Mouse (Mus musculus) CH12.LX (cell line): ENCODE data around the gene Aldh3b2. TPM values are rescaled to one million over a fixed set of nuclear protein-coding genes. Genes with fewer than 3 reads are reported as not detected.

Experiments
- DNase-seq: peaks from one replicate; pipeline ENCODE4 v3.0.0-alpha.2; 2013; ENCODE audit errors: extremely low read depth
- H3K27ac ChIP-seq: 2 replicates; pipeline ENCODE4 v1.5.1; 2012; ENCODE audit warnings: low read depth, mild to moderate bottlenecking, control low read depth, moderate library complexity; ENCODE audit not compliant: insufficient read depth
- H3K27me3 ChIP-seq: replicated peaks from 2 replicates; pipeline ENCODE3; 2012; ENCODE audit warnings: inconsistent platforms
- H3K36me3 ChIP-seq, 2 experiments: replicated peaks in 1 of 2; 2 replicates each; pipeline versions ENCODE3 to v1.6.1; 2012; ENCODE audit warnings: inconsistent platforms in 1 of 2, low read length in 1 of 2, mild to moderate bottlenecking in 1 of 2, mixed read lengths in 1 of 2, moderate library complexity in 1 of 2; ENCODE audit not compliant: control insufficient read depth in 1 of 2, insufficient read depth in 1 of 2
- H3K4me1 ChIP-seq, 2 experiments: 2 replicates each; pipeline ENCODE4 v1.6.1; 2012; ENCODE audit warnings: inconsistent platforms in 1 of 2, moderate library complexity in 1 of 2; ENCODE audit not compliant: insufficient read depth in 2 of 2, control insufficient read depth in 1 of 2
- H3K4me2 ChIP-seq: 2 replicates; pipeline ENCODE4 v1.6.1; 2012; ENCODE audit warnings: low read depth, mild to moderate bottlenecking, control low read depth; ENCODE audit not compliant: poor library complexity, insufficient read depth, severe bottlenecking
- H3K4me3 ChIP-seq, 3 experiments: fragments of 150-350 bp in 1 of 3; sonication (generic) in 1 of 3; replicated peaks in 1 of 3; 2 replicates each; pipeline versions ENCODE3 to v1.5.1; 2011 to 2012; ENCODE audit warnings: low read depth in 2 of 3, low read length in 2 of 3, mild to moderate bottlenecking in 2 of 3, moderate library complexity in 2 of 3, control low read depth in 1 of 3, improper control_type of control experiment in 1 of 3, inconsistent platforms in 1 of 3, mixed read lengths in 1 of 3; ENCODE audit not compliant: poor library complexity in 1 of 3
- H3K79me2 ChIP-seq: replicated peaks from 2 replicates; pipeline ENCODE4 v1.6.1; 2012; ENCODE audit warnings: mild to moderate bottlenecking, moderate library complexity; ENCODE audit not compliant: control insufficient read depth, poor library complexity, insufficient read depth, severe bottlenecking; ENCODE audit errors: extremely low read depth
- H3K9ac ChIP-seq: 2 replicates; pipeline ENCODE4 v1.6.1; 2012; ENCODE audit warnings: low read depth, mild to moderate bottlenecking, control low read depth, moderate library complexity; ENCODE audit not compliant: insufficient read depth
- H3K9me3 ChIP-seq: replicated peaks from 2 replicates; pipeline ENCODE3; 2012; ENCODE audit warnings: low read length, inconsistent platforms, mixed read lengths
- CTCF ChIP-seq, 2 experiments: IDR thresholded peaks in 1 of 2; conservative IDR thresholded peaks in 1 of 2; 2 replicates each; pipeline ENCODE4 v1.5.1; 2011 to 2012; ENCODE audit warnings: low read depth in 2 of 2, low read length in 2 of 2, improper control_type of control experiment in 1 of 2, inconsistent platforms in 1 of 2, mild to moderate bottlenecking in 1 of 2, moderate library complexity in 1 of 2
- ELF1 ChIP-seq: IDR thresholded peaks from 2 replicates; pipeline ENCODE4 v1.6.1; 2014; ENCODE audit warnings: low read depth, mild to moderate bottlenecking, inconsistent platforms, low read length, improper control_type of control experiment
- ETS1 ChIP-seq: conservative IDR thresholded peaks from 2 replicates; pipeline ENCODE4 v1.6.1; 2012; ENCODE audit warnings: low read depth, mild to moderate bottlenecking, inconsistent platforms, low read length, improper control_type of control experiment, moderate library complexity
- GABPA ChIP-seq: IDR thresholded peaks from 2 replicates; pipeline ENCODE4 v1.6.1; 2012; ENCODE audit warnings: low read depth, low read length, improper control_type of control experiment, inconsistent platforms; ENCODE audit not compliant: insufficient replicate concordance
- HCFC1 ChIP-seq: IDR thresholded peaks from 2 replicates; pipeline ENCODE4 v1.6.1; 2012; ENCODE audit warnings: low read depth, mild to moderate bottlenecking, inconsistent platforms, low read length, improper control_type of control experiment
- IRF4 ChIP-seq: IDR thresholded peaks from 2 replicates; pipeline ENCODE4 v1.6.1; 2014; ENCODE audit warnings: low read depth, mild to moderate bottlenecking, inconsistent platforms, low read length, improper control_type of control experiment
- JUN ChIP-seq: IDR thresholded peaks from 2 replicates; pipeline ENCODE4 v1.6.1; 2011; ENCODE audit warnings: low read depth, mild to moderate bottlenecking, low read length, improper control_type of control experiment, moderate library complexity; ENCODE audit not compliant: insufficient read depth
- JUND ChIP-seq: conservative IDR thresholded peaks from 2 replicates; pipeline ENCODE4 v1.6.1; 2011; ENCODE audit warnings: low read depth, low read length, improper control_type of control experiment
- KAT2A ChIP-seq: IDR thresholded peaks from 2 replicates; pipeline ENCODE4 v1.6.1; 2012; ENCODE audit warnings: low read length, improper control_type of control experiment, inconsistent platforms; ENCODE audit not compliant: insufficient replicate concordance
- MAFK ChIP-seq: IDR thresholded peaks from 2 replicates; pipeline ENCODE4 v1.6.1; 2011; ENCODE audit warnings: low read length, improper control_type of control experiment; ENCODE audit not compliant: insufficient replicate concordance
- MAZ ChIP-seq: IDR thresholded peaks from 2 replicates; pipeline ENCODE4 v1.6.1; 2012; ENCODE audit warnings: low read depth, mild to moderate bottlenecking, inconsistent platforms, low read length, improper control_type of control experiment, moderate library complexity
- NRF1 ChIP-seq: IDR thresholded peaks from 2 replicates; pipeline ENCODE4 v1.6.1; 2014; ENCODE audit warnings: low read depth, mild to moderate bottlenecking, inconsistent platforms, low read length, improper control_type of control experiment, moderate library complexity
- PAX5 ChIP-seq: IDR thresholded peaks from 2 replicates; pipeline ENCODE4 v1.6.1; 2012; ENCODE audit warnings: low read length, inconsistent platforms, mixed read lengths
- POLR2AphosphoS2 ChIP-seq: IDR thresholded peaks from 2 replicates; pipeline ENCODE4 v1.6.1; 2011; ENCODE audit warnings: low read depth, low read length, improper control_type of control experiment
- RAD21 ChIP-seq: IDR thresholded peaks from 2 replicates; pipeline ENCODE4 v1.6.1; 2011; ENCODE audit warnings: low read depth, mild to moderate bottlenecking, low read length, improper control_type of control experiment, moderate library complexity
- RCOR1 ChIP-seq: conservative IDR thresholded peaks from 2 replicates; pipeline ENCODE4 v1.6.1; 2012; ENCODE audit warnings: low read depth, mild to moderate bottlenecking, inconsistent platforms, low read length, improper control_type of control experiment
- SIN3A ChIP-seq: IDR thresholded peaks from 2 replicates; pipeline ENCODE4 v1.6.1; 2012; ENCODE audit warnings: low read length, improper control_type of control experiment, inconsistent platforms
- SMC3 ChIP-seq: IDR thresholded peaks from 2 replicates; pipeline ENCODE4 v1.6.1; 2011; ENCODE audit warnings: low read depth, low read length, improper control_type of control experiment
- UBTF ChIP-seq: IDR thresholded peaks from 2 replicates; pipeline ENCODE4 v1.6.1; 2012; ENCODE audit warnings: low read depth, mild to moderate bottlenecking, inconsistent platforms, low read length, improper control_type of control experiment, moderate library complexity
- USF2 ChIP-seq: conservative IDR thresholded peaks from 2 replicates; pipeline ENCODE4 v1.6.1; 2011; ENCODE audit warnings: low read depth, low read length, improper control_type of control experiment
- ZC3H11A ChIP-seq: IDR thresholded peaks from 2 replicates; pipeline ENCODE4 v1.6.1; 2012; ENCODE audit warnings: low read depth, mild to moderate bottlenecking, inconsistent platforms, low read length, improper control_type of control experiment
- ZNF384 ChIP-seq: IDR thresholded peaks from 2 replicates; pipeline ENCODE4 v1.6.1; 2012; ENCODE audit warnings: low read depth, low read length, improper control_type of control experiment, inconsistent platforms
- dilution Hi-C: fragments of 300-500 bp; cut with MboI; formaldehyde crosslinking; loops from 2 replicates; pipeline ENCODE4 v1.14.3; 2020; ENCODE audit warnings: low sequenced_read_pairs; ENCODE audit not compliant: extremely low pct_unique_long_range_greater_than_20kb, extremely low pct_ligation_motif_present
- in situ Hi-C: fragments of 300-500 bp; cut with MboI; formaldehyde crosslinking; loops from 3 replicates; pipeline ENCODE4 v1.14.3; 2019; ENCODE audit warnings: low sequenced_read_pairs, low pct_ligation_motif_present, low pct_unique_long_range_greater_than_20kb, mixed read lengths
- polyA plus RNA-seq: library from polyadenylated mRNA; unstranded; fragments of >175 nt; gene quantifications from 2 replicates; pipeline ENCODE4 v1.2.1, GENCODE M21; 2012; ENCODE audit warnings: low read depth; ENCODE audit not compliant: insufficient read length
- total RNA-seq, 2 experiments: library from RNA; depleted of rRNA; stranded (reverse); fragments of 300-350 nt in 1 of 2; fragments of >200 nt in 1 of 2; gene quantifications; 2 replicates each; pipeline ENCODE4 v1.2.3; 2012 to 2014

Aldh3b2 gene
- total and polyA plus RNA-seq, 3 experiments: not detected

- TF ChIP-seq PAX5: no peak
- no peak for TF ChIP-seq POLR2AphosphoS2
- no peak for TF ChIP-seq MAZ
- TF ChIP-seq JUND: no peak
- TF ChIP-seq UBTF: no peak
- TF ChIP-seq RCOR1: no peak
- no peak for TF ChIP-seq MAFK
- no peak for TF ChIP-seq GABPA
- TF ChIP-seq IRF4: no peak
- TF ChIP-seq SMC3: no peak
- TF ChIP-seq RAD21: no peak
- TF ChIP-seq KAT2A: no peak
- TF ChIP-seq CTCF (conservative IDR thresholded peaks at IDR 0.05 in 1 of 2, IDR thresholded peaks at IDR 0.05 in 1 of 2; ENCODE audit: low read depth in 2 of 2, low read length in 2 of 2): no peak
- no peak for TF ChIP-seq USF2
- TF ChIP-seq JUN: no peak
- no peak for TF ChIP-seq ZC3H11A
- peaks cover 31 to 35% of the 10 kb centered on the region in 2 experiments for H3K36me3 ChIP-seq
- H3K9me3 ChIP-seq: no peaks in the 10 kb centered on the region
- H3K27me3 ChIP-seq: no peaks in the 10 kb centered on the region
- H3K79me2 ChIP-seq: no peaks in the 10 kb centered on the region
- in situ Hi-C loops (no loop called here), dilution Hi-C loops (no loop called here)
- no peak overlapping the region for H3K9ac ChIP-seq
- no peak overlapping the region for H3K27ac ChIP-seq
- H3K4me3 ChIP-seq: no peak overlapping the region
- peaks cover 2 to 9% of the 10 kb centered on the region in 2 experiments; a peak in 3 of 4 replicates for H3K4me1 ChIP-seq
- no peak for DNase-seq
- H3K4me2 ChIP-seq: no peak overlapping the region
These were observed 20.0 kb upstream of the Aldh3b2 start for GRCm38 (mm10) chr19:3952099-3952498.

- H3K4me1 ChIP-seq: peaks cover 2 to 9% of the 10 kb centered on the region in 2 experiments; a peak in 3 of 4 replicates
- no peak overlapping the region for H3K4me2 ChIP-seq
- no peak overlapping the region for H3K9ac ChIP-seq
- TF ChIP-seq ETS1 (no peak), NRF1 (no peak), SIN3A (no peak), ELF1 (no peak), HCFC1 (no peak), ZNF384 (no peak)
- no peaks in the 10 kb centered on the region for H3K27me3 ChIP-seq
- H3K27ac ChIP-seq: no peak overlapping the region
- in situ Hi-C loops: no loop called here
- no peak for DNase-seq
- no peaks in the 10 kb centered on the region for H3K9me3 ChIP-seq
- no peak overlapping the region for H3K4me3 ChIP-seq
- peaks cover 5 to 6% of the 10 kb centered on the region in 2 experiments for H3K36me3 ChIP-seq
- dilution Hi-C loops: no loop called here
- H3K79me2 ChIP-seq: no peaks in the 10 kb centered on the region
These were observed 17.1 kb upstream of the Aldh3b2 start for GRCm38 (mm10) chr19:3955033-3955432.
